Mouse (Mus musculus): ENCODE measurements around the gene Fgf23. TPM values are rescaled to one million over a fixed set of nuclear protein-coding genes. Genes with fewer than 3 reads are reported as not detected.

The Fgf23 gene
- 0.14 TPM in 1 of 2 replicates, not detected in the other for polyA plus RNA-seq (2016; fragmentation: Nextera tagmentation; extraction: Ambion mirVana)

DNA sequence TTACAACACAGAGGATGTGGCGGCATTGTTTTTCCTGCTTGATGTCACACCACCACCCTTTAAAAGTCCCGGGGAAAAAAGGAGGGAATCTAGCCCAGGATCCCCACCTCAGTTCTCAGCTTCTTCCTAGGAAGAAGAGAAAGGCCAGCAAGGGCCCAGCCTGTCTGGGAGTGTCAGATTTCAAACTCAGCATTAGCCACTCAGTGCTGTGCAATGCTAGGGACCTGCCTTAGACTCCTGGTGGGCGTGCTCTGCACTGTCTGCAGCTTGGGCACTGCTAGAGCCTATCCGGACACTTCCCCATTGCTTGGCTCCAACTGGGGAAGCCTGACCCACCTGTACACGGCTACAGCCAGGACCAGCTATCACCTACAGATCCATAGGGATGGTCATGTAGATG is at the start of gene Fgf23:
Gene Fgf23 (plus strand): TSS at position 86 of the 400 bp plus-strand sequence.
- no peak for ATAC-seq (ENCODE audit: low FRiP score)

DNA sequence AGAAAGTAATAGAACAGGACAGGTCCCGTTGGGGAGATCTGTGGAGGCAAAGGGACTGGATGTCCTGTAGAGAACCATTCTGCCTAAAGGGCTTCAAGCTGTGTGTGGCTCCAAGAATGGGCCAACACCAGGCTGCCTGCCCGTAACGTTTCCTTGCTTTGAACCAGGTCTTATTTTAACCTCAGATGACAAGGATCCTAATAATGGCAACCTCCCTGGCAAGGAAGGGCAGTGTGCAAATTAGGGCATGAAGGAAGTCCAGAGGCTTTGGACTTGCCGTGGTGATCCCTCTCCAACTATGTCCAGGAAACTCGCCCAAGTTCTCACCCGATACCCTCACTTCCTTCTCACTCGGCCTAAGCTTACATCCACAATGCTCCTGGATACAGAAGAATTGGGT is 47.9 kb upstream of the Fgf23 start:
- H3K4me3 ChIP-seq (replicated peaks): no peak overlapping the region
- H3K9ac ChIP-seq: no peak overlapping the region
- no peak overlapping the region for H3K4me2 ChIP-seq
- no peaks in the 10 kb centered on the region for H3K36me3 ChIP-seq (replicated peaks)
- 79% methylated on average over 7 of the region's 7 CpGs for WGBS
- ATAC-seq (ENCODE audit: low FRiP score): no peak
- no peaks in the 10 kb centered on the region for H3K9me3 ChIP-seq
- peaks cover 11% of the 10 kb centered on the region for H3K4me1 ChIP-seq
- no peak overlapping the region for H3K27ac ChIP-seq
- H3K27me3 ChIP-seq: peaks cover 11% of the 10 kb centered on the region; the same call in 1 of the 2 replicates

More for the DNA sequence above, at the start of gene Fgf23:
- H3K27ac ChIP-seq: no peak within 1 kb of the TSS
- H3K9ac ChIP-seq: no peak within 1 kb of the TSS
- H3K9me3 ChIP-seq: no peaks in the 10 kb centered on the region
- peaks cover 6% of the 10 kb centered on the region; the same call in 1 of the 2 replicates for H3K4me1 ChIP-seq
- H3K4me3 ChIP-seq (replicated peaks): no peak within 1 kb of the TSS
- 16% methylated on average over 5 of the region's 5 CpGs for WGBS
- no peak within 1 kb of the TSS for H3K4me2 ChIP-seq
- H3K27me3 ChIP-seq: no peaks in the 10 kb centered on the region; the same call in 1 of the 2 replicates
- no peaks in the 10 kb centered on the region for H3K36me3 ChIP-seq (replicated peaks)

DNA sequence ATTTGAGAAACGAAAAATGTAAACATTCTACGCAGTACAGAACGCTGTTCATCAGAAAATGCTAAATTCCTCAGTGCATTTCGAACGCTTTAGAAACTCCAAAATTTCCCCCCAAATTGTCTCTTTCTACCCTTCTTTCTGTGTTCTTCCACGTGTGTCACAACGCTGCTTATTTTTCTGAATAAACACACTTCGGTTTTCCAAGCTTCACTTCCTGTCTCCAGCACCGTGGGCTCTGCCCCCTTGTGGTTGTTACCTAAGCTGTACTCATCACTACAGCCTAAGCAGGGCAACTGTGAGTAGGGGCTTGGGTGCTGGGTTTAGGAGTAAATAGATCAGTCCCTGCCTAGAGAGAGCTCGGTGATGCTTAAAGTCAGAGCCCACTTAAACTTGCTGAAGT is 37.9 kb upstream of the Fgf23 start:
- H3K27ac ChIP-seq: no peak overlapping the region
- no peak overlapping the region for H3K9ac ChIP-seq
- no peak for ATAC-seq (ENCODE audit: low FRiP score)
- no peaks in the 10 kb centered on the region for H3K9me3 ChIP-seq
- 43% methylated on average over 10 of the region's 10 CpGs for WGBS
- H3K4me3 ChIP-seq (replicated peaks): no peak overlapping the region
- H3K4me1 ChIP-seq: no peaks in the 10 kb centered on the region
- H3K27me3 ChIP-seq: no peaks in the 10 kb centered on the region
- H3K4me2 ChIP-seq: peak overlapping the region; percentile 25; the same call in 1 of the 2 replicates
- no peaks in the 10 kb centered on the region for H3K36me3 ChIP-seq (replicated peaks)

DNA sequence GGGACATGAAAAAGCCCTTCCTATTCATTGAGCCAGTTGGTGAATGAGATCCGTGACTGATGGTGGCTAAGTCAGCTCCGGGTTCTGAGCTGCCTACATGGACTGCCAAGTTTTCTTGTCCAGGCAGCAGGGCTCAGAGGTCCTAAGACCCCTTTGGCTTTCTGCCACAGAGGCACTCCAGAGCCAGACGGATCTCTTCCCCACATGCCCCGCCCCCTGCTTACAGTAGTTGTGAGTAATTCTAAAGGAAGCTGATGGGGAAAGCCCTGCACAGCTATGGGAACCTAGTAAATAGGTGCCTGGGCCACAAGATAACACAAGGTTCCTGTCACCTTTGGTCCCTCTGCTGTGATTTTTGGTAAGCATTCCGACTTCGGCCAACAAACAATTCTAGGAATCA is 27.8 kb upstream of the Fgf23 start:
- no peaks in the 10 kb centered on the region for H3K36me3 ChIP-seq (replicated peaks)
- no peak overlapping the region for H3K4me3 ChIP-seq (replicated peaks)
- H3K4me2 ChIP-seq: no peak overlapping the region
- H3K27me3 ChIP-seq: no peaks in the 10 kb centered on the region
- H3K9ac ChIP-seq: no peak overlapping the region
- no peak overlapping the region for H3K27ac ChIP-seq
- H3K9me3 ChIP-seq: no peaks in the 10 kb centered on the region
- ATAC-seq (ENCODE audit: low FRiP score): no peak
- H3K4me1 ChIP-seq: no peaks in the 10 kb centered on the region
- WGBS: 71% methylated on average over 6 of the region's 6 CpGs

DNA sequence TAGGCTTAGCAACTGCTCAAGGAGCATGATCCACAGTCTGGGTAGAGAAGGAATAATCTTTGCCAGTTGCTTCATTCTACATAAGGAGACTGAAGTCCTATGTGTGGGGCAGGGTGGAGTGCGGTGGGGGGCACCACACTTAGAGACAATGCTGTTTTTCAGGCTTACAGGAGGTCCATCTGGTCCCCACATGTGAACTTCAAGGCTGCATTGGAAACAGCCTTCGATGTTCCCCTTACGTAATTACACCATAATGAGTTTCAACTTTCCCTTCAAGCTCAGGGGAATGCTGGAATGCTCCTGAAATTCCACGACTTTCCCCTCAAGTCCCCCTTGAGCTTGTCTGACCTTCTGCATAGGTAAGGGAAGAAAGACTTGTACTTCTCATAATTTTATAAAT is 21.9 kb upstream of the Fgf23 start:
- H3K27ac ChIP-seq: no peak overlapping the region
- no peaks in the 10 kb centered on the region for H3K27me3 ChIP-seq
- no peak overlapping the region for H3K4me3 ChIP-seq (replicated peaks)
- no peaks in the 10 kb centered on the region; the same call in 1 of the 2 replicates for H3K4me1 ChIP-seq
- no peaks in the 10 kb centered on the region for H3K36me3 ChIP-seq (replicated peaks)
- no peak overlapping the region for H3K4me2 ChIP-seq
- H3K9me3 ChIP-seq: no peaks in the 10 kb centered on the region
- no peak for ATAC-seq (ENCODE audit: low FRiP score)
- WGBS: 72% methylated on average over 4 of the region's 4 CpGs
- no peak overlapping the region for H3K9ac ChIP-seq

DNA sequence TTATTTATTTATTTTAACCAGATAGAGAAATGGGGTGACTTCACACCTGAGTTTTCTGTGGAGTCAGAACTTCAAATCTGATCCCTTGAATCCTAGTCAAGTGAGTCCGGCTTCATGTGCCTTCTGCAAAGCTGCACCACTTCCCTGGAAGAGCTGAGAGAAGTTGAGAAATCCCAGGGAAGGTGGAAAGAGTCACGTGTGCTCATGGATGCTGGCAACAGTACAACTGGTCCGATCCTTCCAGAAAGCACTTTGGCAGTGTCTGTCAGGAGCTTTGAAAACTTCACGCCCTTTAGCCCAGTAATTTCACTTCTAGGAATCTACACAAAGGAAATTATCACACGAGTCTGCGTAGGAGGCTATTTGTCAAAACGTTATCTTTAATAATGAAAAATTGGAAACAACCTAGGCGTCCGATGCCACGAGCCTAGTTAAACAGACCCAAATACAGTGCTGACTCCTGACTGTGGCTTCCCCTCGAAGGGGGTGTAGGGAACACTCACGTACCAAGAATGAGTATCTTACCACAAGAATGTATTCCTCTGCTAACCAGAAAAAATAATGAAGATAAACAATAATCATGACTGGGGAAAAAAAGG is 15.6 kb upstream of the Fgf23 start:
- Histone ChIP-seq H3K36me3 (replicated peaks) (no peaks in the 10 kb centered on the region), H3K27ac (no peak overlapping the region), H3K4me2 (no peak overlapping the region), H3K27me3 (no peaks in the 10 kb centered on the region), H3K4me1 (no peaks in the 10 kb centered on the region), H3K9me3 (no peaks in the 10 kb centered on the region), H3K4me3 (replicated peaks) (no peak overlapping the region), H3K9ac (no peak overlapping the region)
- no peak for ATAC-seq (ENCODE audit: low FRiP score)
- 87% methylated on average over 12 of the region's 12 CpGs for WGBS

DNA sequence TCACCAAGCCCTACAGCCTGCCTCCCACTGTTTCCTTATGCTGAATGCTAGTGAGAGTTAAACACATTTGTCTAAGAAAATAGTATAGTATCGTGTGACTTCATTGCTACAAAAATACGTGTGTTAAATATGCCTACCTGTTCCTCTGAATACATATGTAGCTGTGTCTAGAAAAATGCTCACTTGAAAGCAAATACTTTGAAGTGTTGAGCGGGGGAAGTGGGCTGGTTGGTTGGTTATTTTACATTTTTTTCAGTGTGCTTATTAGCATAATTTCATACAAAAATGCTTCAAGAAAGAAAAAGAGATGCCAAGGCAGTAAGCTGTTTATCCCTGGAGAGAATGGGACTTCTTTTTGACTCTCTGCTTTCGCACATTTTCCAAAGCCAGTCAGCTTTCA is 12.7 kb upstream of the Fgf23 start:
- ATAC-seq (ENCODE audit: low FRiP score): no peak
- 85% methylated on average over 4 of the region's 4 CpGs for WGBS

DNA sequence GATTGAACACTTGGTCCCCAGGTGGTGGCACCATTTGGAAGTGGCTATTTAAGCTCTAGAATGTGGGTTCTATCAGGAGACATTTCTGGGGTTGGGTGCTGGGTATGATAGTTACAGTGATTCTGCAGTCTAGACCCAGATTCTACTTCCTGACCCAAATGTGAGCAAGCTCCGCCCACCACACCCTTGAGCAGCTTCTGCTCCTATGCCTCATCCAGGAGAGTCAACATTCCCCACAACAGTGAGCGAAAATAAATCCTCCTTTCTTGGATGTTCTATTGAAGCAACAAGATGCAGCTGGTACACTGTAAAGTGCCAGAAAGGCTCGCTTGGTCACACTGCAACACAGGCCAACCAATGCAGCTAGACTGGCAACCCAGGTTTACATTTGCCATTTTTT is 8.8 kb upstream of the Fgf23 start:
- Histone ChIP-seq H3K4me3 (replicated peaks) (no peak overlapping the region), H3K9ac (no peak overlapping the region), H3K9me3 (no peaks in the 10 kb centered on the region), H3K27me3 (peaks cover 9% of the 10 kb centered on the region; the same call in 1 of the 2 replicates), H3K4me2 (no peak overlapping the region), H3K4me1 (0 out of 2 replicates have a peak, but pooled peaks cover 5% of the 10 kb centered on the region), H3K36me3 (replicated peaks) (no peaks in the 10 kb centered on the region), H3K27ac (no peak overlapping the region)
- no peak for ATAC-seq (ENCODE audit: low FRiP score)
- WGBS: 87% methylated on average over 3 of the region's 3 CpGs

More for the DNA sequence above, 12.7 kb upstream of the Fgf23 start:
- no peaks in the 10 kb centered on the region for H3K36me3 ChIP-seq (replicated peaks)
- H3K9me3 ChIP-seq: no peaks in the 10 kb centered on the region
- no peak overlapping the region for H3K4me3 ChIP-seq (replicated peaks)
- no peak overlapping the region for H3K27ac ChIP-seq
- no peak overlapping the region for H3K9ac ChIP-seq
- peaks cover 9% of the 10 kb centered on the region; the same call in 1 of the 2 replicates for H3K27me3 ChIP-seq
- H3K4me2 ChIP-seq: no peak overlapping the region
- H3K4me1 ChIP-seq: 0 out of 2 replicates have a peak, but pooled peaks cover 3% of the 10 kb centered on the region

DNA sequence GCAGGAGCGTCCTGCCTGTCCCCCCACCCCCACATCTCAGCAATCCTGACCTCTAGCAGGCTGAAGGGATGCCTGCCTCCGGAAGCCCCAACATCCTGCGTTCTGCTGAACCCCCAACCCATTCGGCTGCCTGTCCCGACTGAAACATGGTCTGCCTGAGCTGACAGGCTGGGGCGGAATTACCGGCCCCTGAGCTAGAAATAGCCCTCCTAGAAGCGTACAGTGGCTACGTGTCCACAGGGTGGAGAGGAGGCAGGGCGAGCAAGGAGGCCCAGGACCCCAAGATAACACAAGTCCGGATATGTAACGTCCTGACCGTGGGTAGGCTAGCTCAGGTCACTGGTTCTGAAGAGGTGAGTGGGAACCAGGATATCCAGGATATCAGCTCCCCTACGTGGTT is 7.9 kb upstream of the Fgf23 start:
- Histone ChIP-seq H3K36me3 (replicated peaks) (no peaks in the 10 kb centered on the region), H3K4me2 (peak overlapping the region; percentile 24), H3K27ac (no peak overlapping the region), H3K4me1 (0 out of 2 replicates have a peak, but pooled peaks cover 5% of the 10 kb centered on the region), H3K9me3 (no peaks in the 10 kb centered on the region), H3K27me3 (peaks cover 9% of the 10 kb centered on the region; the same call in 1 of the 2 replicates), H3K9ac (no peak overlapping the region), H3K4me3 (replicated peaks) (no peak overlapping the region)
- 8% methylated on average over 14 of the region's 14 CpGs for WGBS
- ATAC-seq (ENCODE audit: low FRiP score): peak; percentile 23; the same call in 1 of the 2 replicates

DNA sequence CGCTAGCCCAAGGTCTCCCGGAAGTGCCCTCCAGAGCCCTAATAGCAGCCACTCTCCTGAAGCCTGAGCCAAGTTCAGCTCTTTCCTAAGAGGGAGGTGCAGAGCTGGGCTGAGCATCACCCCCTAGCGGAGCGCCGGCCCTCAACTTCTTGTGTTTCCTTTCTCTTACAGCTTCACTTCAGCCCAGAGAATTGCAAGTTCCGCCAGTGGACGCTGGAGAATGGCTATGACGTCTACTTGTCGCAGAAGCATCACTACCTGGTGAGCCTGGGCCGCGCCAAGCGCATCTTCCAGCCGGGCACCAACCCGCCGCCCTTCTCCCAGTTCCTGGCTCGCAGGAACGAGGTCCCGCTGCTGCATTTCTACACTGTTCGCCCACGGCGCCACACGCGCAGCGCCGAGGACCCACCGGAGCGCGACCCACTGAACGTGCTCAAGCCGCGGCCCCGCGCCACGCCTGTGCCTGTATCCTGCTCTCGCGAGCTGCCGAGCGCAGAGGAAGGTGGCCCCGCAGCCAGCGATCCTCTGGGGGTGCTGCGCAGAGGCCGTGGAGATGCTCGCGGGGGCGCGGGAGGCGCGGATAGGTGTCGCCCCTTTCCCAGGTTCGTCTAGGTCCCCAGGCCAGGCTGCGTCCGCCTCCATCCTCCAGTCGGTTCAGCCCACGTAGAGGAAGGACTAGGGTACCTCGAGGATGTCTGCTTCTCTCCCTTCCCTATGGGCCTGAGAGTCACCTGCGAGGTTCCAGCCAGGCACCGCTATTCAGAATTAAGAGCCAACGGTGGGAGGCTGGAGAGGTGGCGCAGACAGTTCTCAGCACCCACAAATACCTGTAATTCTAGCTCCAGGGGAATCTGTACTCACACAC is 7.4 kb downstream of the Fgf23 start:
- H3K4me2 ChIP-seq: peak overlapping the region; percentile 91
- ATAC-seq (ENCODE audit: low FRiP score): peak; percentile 87
- H3K27ac ChIP-seq: no peak overlapping the region
- H3K4me1 ChIP-seq: peaks cover 9% of the 10 kb centered on the region; the same call in 1 of the 2 replicates
- WGBS: 1% methylated on average over 59 of the region's 59 CpGs
- peak overlapping the region; percentile 72 for H3K9ac ChIP-seq
- no peaks in the 10 kb centered on the region for H3K36me3 ChIP-seq (replicated peaks)
- H3K4me3 ChIP-seq (replicated peaks): peak overlapping the region; percentile 57
- H3K27me3 ChIP-seq: peaks cover 35% of the 10 kb centered on the region
- H3K9me3 ChIP-seq: no peaks in the 10 kb centered on the region

DNA sequence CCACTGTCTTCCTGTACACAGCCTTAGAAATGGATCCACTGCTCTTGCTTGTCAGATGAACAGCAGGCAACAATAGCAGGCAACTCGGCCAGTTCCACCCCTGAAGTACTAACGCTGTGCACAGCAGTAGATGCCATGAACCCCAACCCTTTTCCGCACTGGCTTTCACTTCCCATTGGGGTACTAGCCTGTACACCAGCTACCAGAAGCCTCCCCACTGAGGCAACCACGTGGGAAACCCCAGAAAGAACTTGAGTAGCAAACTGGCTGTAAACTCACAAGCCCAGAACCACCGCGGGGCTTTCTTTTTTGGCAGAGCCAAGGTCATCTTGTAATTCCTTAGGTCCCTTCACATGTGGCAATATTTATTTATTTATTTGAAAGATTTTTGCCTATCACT is 9.1 kb downstream of the Fgf23 start:
- Histone ChIP-seq H3K9me3 (no peaks in the 10 kb centered on the region), H3K4me3 (replicated peaks) (no peak overlapping the region), H3K36me3 (replicated peaks) (no peaks in the 10 kb centered on the region; the same call in 1 of the 2 replicates), H3K9ac (no peak overlapping the region), H3K27ac (no peak overlapping the region), H3K4me2 (no peak overlapping the region), H3K4me1 (peaks cover 9% of the 10 kb centered on the region; the same call in 1 of the 2 replicates), H3K27me3 (peaks cover 35% of the 10 kb centered on the region)
- ATAC-seq (ENCODE audit: low FRiP score): no peak
- WGBS: 79% methylated on average over 6 of the region's 6 CpGs

DNA sequence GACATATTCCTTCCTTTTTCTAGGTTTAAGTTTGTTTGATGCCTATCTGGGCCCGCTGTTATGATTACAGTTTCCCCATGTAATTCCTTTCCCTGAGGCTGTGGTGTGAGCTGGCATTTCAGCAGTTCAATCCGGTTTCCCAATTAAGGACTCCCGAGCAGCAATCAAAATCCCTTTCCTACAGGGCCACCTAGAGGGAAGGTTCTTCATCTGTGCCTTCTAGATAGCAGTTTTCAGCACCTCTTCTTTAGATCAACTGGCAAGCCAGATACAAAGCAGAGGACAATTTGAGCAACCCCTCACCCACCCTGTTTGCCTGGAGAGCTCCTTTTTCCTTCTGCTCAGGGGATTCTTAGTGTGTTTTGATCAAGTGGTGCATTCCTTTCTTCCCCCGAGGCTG is 14.0 kb downstream of the Fgf23 start:
- Histone ChIP-seq H3K4me3 (replicated peaks) (no peak overlapping the region), H3K4me1 (no peaks in the 10 kb centered on the region), H3K9ac (no peak overlapping the region), H3K27me3 (peaks cover 8% of the 10 kb centered on the region), H3K4me2 (no peak overlapping the region), H3K36me3 (replicated peaks) (peaks cover 38% of the 10 kb centered on the region), H3K9me3 (no peaks in the 10 kb centered on the region), H3K27ac (no peak overlapping the region)
- WGBS: 70% methylated on average over 4 of the region's 4 CpGs
- ATAC-seq (ENCODE audit: low FRiP score): no peak
